ENCODE assay signal across 7 mouse cellular contexts in genomic region chr5:137131490-137131889, GRCm38 (mm10). TPM values are rescaled to one million over a fixed set of nuclear protein-coding genes. Genes with fewer than 3 reads are reported as not detected.
A peak's percentile ranks its signal among the peaks of the same experiment; 100 is the strongest.
DNase-seq lines count a peak whose midpoint lies in the region; ATAC-seq and TF ChIP-seq lines count a peak whose summit lies in the region.

No protein-coding gene starts in this region.

- peak; percentile 74; the same call in 1 of the 2 replicates for TF ChIP-seq CTCF in G1E (IDR thresholded peaks at IDR 0.05; ENCODE audit: low read depth, low read length)
- peak; percentile 90 for TF ChIP-seq CTCF in forebrain, postnatal 0 days (IDR thresholded peaks at IDR 0.05; ENCODE audit: low read depth)

- peaks cover 11% of the 10 kb centered on the region for H3K4me1 ChIP-seq in G1E (ENCODE audit: insufficient read depth, low read depth, low read length)
- H3K4me1 ChIP-seq in forebrain, postnatal 0 days (ENCODE audit: insufficient read depth): no peaks in the 10 kb centered on the region
- H3K4me1 ChIP-seq in midbrain, embryonic 16.5 days (ENCODE audit: control insufficient read depth, insufficient read depth, low read length): no peaks in the 10 kb centered on the region

- H3K27ac ChIP-seq in forebrain, postnatal 0 days (ENCODE audit: low read depth, low read length): no peak overlapping the region
- H3K27ac ChIP-seq in midbrain, embryonic 16.5 days (ENCODE audit: low read length): no peak overlapping the region

- H3K4me2 ChIP-seq in forebrain, postnatal 0 days (ENCODE audit: low read depth): no peak overlapping the region
- no peak overlapping the region for H3K4me2 ChIP-seq in midbrain, embryonic 16.5 days (ENCODE audit: low read length)

- peaks cover 14% of the 10 kb centered on the region for H3K27me3 ChIP-seq in G1E (ENCODE audit: insufficient read depth, low read length)
- no peaks in the 10 kb centered on the region for H3K27me3 ChIP-seq in forebrain, postnatal 0 days (ENCODE audit: insufficient read depth, low read length)
- no peaks in the 10 kb centered on the region for H3K27me3 ChIP-seq in midbrain, embryonic 16.5 days (ENCODE audit: control insufficient read depth, insufficient read depth, low read depth, low read length)

- DNase-seq in left cerebral cortex, adult 11 months (ENCODE audit: low spot score): peak; percentile 34
- DNase-seq in left cerebral cortex, adult 8-10 months (ENCODE audit: low spot score in 2 of 2): no peak
- DNase-seq in G1E (ENCODE audit: low spot score): no peak
- peak; percentile 26 for DNase-seq in brain, embryonic 18.5 days (ENCODE audit: low read depth, low spot score)
- DNase-seq in forebrain, postnatal 0 days: peak; percentile 84
- DNase-seq in layer of hippocampus, postnatal 25 days (ENCODE audit: extremely low spot score in 1 of 2, low spot score in 1 of 2): peak; percentile 55 to 62

- ATAC-seq in G1E (ENCODE audit: extremely low read depth, insufficient number of reproducible peaks, low FRiP score, poor library complexity, severe bottlenecking): peak; percentile 28; the same call in 1 of the 2 replicates
- ATAC-seq in forebrain, postnatal 0 days: peak; percentile 54; the same call in 1 of the 2 replicates
- peak; percentile 54; the same call in 1 of the 2 replicates for ATAC-seq in midbrain, embryonic 16.5 days

- H3K4me3 ChIP-seq in G1E (ENCODE audit: low read depth, low read length): no peak overlapping the region
- H3K4me3 ChIP-seq in forebrain, postnatal 0 days (ENCODE audit: low read depth, low read length): no peak overlapping the region
- no peak overlapping the region for H3K4me3 ChIP-seq in midbrain, embryonic 16.5 days (ENCODE audit: low read depth, low read length)

- H3K9ac ChIP-seq in forebrain, postnatal 0 days: no peak overlapping the region
- H3K9ac ChIP-seq in midbrain, embryonic 16.5 days (ENCODE audit: low read depth, low read length): no peak overlapping the region

- H3K36me3 ChIP-seq in G1E (replicated peaks): no peaks in the 10 kb centered on the region
- H3K36me3 ChIP-seq in forebrain, postnatal 0 days (ENCODE audit: insufficient read depth): no peaks in the 10 kb centered on the region
- no peaks in the 10 kb centered on the region for H3K36me3 ChIP-seq in midbrain, embryonic 16.5 days (ENCODE audit: control insufficient read depth, insufficient read depth, low read length)

- 2% methylated on average over 3 of the region's 3 CpGs for WGBS in forebrain, postnatal 0 days
- 2% methylated on average over 3 of the region's 3 CpGs for WGBS in midbrain, embryonic 16.5 days

- no peaks in the 10 kb centered on the region for H3K9me3 ChIP-seq in G1E (replicated peaks)
- H3K9me3 ChIP-seq in forebrain, postnatal 0 days (ENCODE audit: low read length): no peaks in the 10 kb centered on the region
- no peaks in the 10 kb centered on the region for H3K9me3 ChIP-seq in midbrain, embryonic 16.5 days (replicated peaks; ENCODE audit: control insufficient read depth, low read length, poor library complexity, severe bottlenecking)

RNA-seq across cellular contexts. Expression of gene Trim56, which starts 15.5 kb away (rescaled TPM):
- 1 to 10 TPM; 5.4 to 8.9 (median 7.4) TPM for total RNA-seq in left cerebral cortex, adult 8-10 months (2022)
- 29.7 and 55.3 TPM in 2 replicates for total RNA-seq in G1E (2014; fragmentation: Nextera tagmentation)
- 25.8 and 34.1 TPM in 2 replicates for total RNA-seq in G1E (2017)
- 16.7 and 19.2 TPM in 2 replicates for polyA plus RNA-seq in G1E (2012)
- 4.0 and 5.7 TPM in 2 replicates for total RNA-seq in forebrain, postnatal 0 days (2014; rRNA removed)
- polyA plus RNA-seq in forebrain, postnatal 0 days (2015; fragmentation: Nextera tagmentation; extraction: Ambion mirVana): 1.1 and 2.3 TPM in 2 replicates
- total RNA-seq in layer of hippocampus, postnatal 25 days (2021): 1 to 10 TPM; 4.8 to 5.4 TPM
- polyA plus RNA-seq in midbrain, embryonic 16.5 days (2015; fragmentation: Nextera tagmentation; extraction: Ambion mirVana): 1.8 and 2.5 TPM in 2 replicates

RNA-seq across cellular contexts. Expression of gene Muc3, which starts 17.6 kb away (rescaled TPM):
- total RNA-seq in left cerebral cortex, adult 8-10 months (2022): not detected
- not detected in 2 replicates for total RNA-seq in G1E (2014; fragmentation: Nextera tagmentation)
- total RNA-seq in G1E (2017): 0.12 TPM in 1 of 2 replicates, not detected in the other
- polyA plus RNA-seq in G1E (2012): not detected in 2 replicates
- total RNA-seq in forebrain, postnatal 0 days (2014; rRNA removed): not detected in 2 replicates
- not detected in 2 replicates for polyA plus RNA-seq in forebrain, postnatal 0 days (2015; fragmentation: Nextera tagmentation; extraction: Ambion mirVana)
- not detected for total RNA-seq in layer of hippocampus, postnatal 25 days (2021)
- not detected in 2 replicates for polyA plus RNA-seq in midbrain, embryonic 16.5 days (2015; fragmentation: Nextera tagmentation; extraction: Ambion mirVana)

RNA-seq across cellular contexts. Expression of gene Serpine1, which starts 59.4 kb away (rescaled TPM):
- 1 to 10 TPM; 1.1 to 2.7 (median 1.9) TPM for total RNA-seq in left cerebral cortex, adult 8-10 months (2022)
- total RNA-seq in G1E (2014; fragmentation: Nextera tagmentation) (76.9 and 92.3 TPM in 2 replicates), G1E (2017) (18.6 and 20.4 TPM in 2 replicates)
- 1.1 and 1.9 TPM in 2 replicates for polyA plus RNA-seq in G1E (2012)
- total RNA-seq in forebrain, postnatal 0 days (2014; rRNA removed): 1.2 and 3.1 TPM in 2 replicates
- 0.06 and 0.28 TPM in 2 replicates for polyA plus RNA-seq in forebrain, postnatal 0 days (2015; fragmentation: Nextera tagmentation; extraction: Ambion mirVana)
- total RNA-seq in layer of hippocampus, postnatal 25 days (2021): under 1 TPM; 0.27 to 0.52 TPM
- 0.25 and 0.41 TPM in 2 replicates for polyA plus RNA-seq in midbrain, embryonic 16.5 days (2015; fragmentation: Nextera tagmentation; extraction: Ambion mirVana)

Comparison
In these comparisons a context has a peak if more than half of its experiments do, and no peak if none do; other contexts are left out.
1. DNase-seq: peak in left cerebral cortex, adult 11 months (single experiment), brain, embryonic 18.5 days (single experiment), forebrain, postnatal 0 days (single experiment) and layer of hippocampus, postnatal 25 days (2 of 2); none in left cerebral cortex, adult 8-10 months (0 of 2) and G1E (single experiment).
2. Peak in every context shown above with its lines, with median percentiles within 50 percentile points of each other: ATAC-seq.